Mouse (Mus musculus) liver, embryonic 14.5 days (tissue): Measurements from ENCODE around the gene Pfdn6.

Experiments
- CTCF ChIP-seq: IDR thresholded peaks from 2 replicates; pipeline ENCODE4 v1.5.1; 2016; ENCODE audit warnings: antibody characterized with exemption, low read depth, control low read depth
- EP300 ChIP-seq: IDR thresholded peaks from 2 replicates; pipeline ENCODE4 v1.6.1; 2016; ENCODE audit warnings: antibody characterized with exemption, low read depth

GRCm38 (mm10) chr17:33953961-33954565 is 13.9 kb upstream of the Pfdn6 start:
- no peak for TF ChIP-seq CTCF
- TF ChIP-seq EP300 = no peak
